Mouse (Mus musculus): ENCODE data around the gene Prpf6. TPM values are rescaled to one million over a fixed set of nuclear protein-coding genes. Genes with fewer than 3 reads are reported as not detected.

Gene Prpf6
- polyA plus RNA-seq (2015; fragmentation: Nextera tagmentation; extraction: Ambion mirVana), result 71.7 and 72.8 TPM in 2 replicates

DNA sequence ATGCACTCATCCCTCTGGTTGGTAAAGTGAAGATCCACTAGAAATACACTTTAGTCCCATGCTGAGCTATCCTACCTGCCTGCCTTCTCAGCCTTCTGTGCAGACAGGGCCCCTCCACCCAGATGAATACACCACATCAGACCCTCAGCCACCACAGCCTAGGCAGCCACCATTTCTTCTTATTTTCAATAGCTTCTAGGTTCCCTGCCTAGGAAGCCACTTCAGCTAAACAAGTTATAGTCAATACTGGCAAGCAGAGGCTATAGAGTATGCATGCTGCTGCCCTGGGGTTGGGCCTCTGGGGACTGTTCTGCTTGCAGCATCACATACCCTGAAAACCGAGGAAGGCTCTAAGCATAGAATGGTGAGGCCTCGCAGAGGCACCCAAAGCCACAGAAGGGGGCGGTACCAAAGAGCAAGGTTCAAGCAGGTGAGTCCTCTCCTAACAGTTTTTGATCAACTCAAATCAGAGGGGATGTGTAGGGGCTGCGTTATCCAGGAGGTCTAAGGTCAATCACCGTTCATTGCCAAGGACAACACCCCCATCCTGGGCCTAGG lies at the start of gene Prpf6:
TSS of gene Prpf6 (plus strand) at position 341 of the 558 bp plus-strand sequence.
- Histone ChIP-seq H3K27ac (peak within 1 kb of the TSS; percentile 89), H3K9me3 (no peaks in the 10 kb centered on the region), H3K4me3 (replicated peaks) (peak within 1 kb of the TSS; percentile 98), H3K36me3 (peaks cover 56% of the 10 kb centered on the region), H3K9ac (replicated peaks) (peak within 1 kb of the TSS; percentile 95), H3K27me3 (no peaks in the 10 kb centered on the region), H3K4me1 (replicated peaks) (peaks cover 32% of the 10 kb centered on the region), H3K4me2 (replicated peaks) (peak within 1 kb of the TSS; percentile 89)
- 11% methylated on average over 5 of the region's 5 CpGs for WGBS
- no peak; the same call in 1 of the 2 replicates for ATAC-seq

DNA sequence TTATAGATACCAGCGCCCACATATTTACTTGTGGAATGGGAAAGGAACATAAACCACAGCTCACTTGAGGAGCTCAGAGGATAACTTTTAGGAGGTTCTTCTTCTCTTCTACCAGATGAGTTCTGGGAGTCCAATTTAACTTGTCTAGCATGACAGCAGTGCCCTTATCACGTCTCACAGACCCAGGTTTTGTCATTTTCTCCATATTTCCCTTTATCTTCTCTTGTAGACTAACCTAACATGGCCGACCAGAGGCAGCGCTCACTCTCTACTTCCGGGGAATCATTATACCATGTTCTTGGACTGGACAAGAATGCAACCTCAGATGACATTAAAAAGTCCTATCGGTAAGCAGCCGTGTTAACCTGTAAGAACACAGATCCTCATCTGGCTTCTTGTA lies 45.5 kb upstream of the Prpf6 start:
- Histone ChIP-seq H3K4me1 (replicated peaks) (no peaks in the 10 kb centered on the region), H3K9ac (replicated peaks) (no peak overlapping the region), H3K36me3 (peaks cover 54% of the 10 kb centered on the region), H3K4me3 (replicated peaks) (no peak overlapping the region), H3K4me2 (replicated peaks) (no peak overlapping the region), H3K27ac (no peak overlapping the region), H3K27me3 (no peaks in the 10 kb centered on the region), H3K9me3 (no peaks in the 10 kb centered on the region)
- WGBS, result 95% methylated on average over 7 of the region's 7 CpGs
- no peak for ATAC-seq

DNA sequence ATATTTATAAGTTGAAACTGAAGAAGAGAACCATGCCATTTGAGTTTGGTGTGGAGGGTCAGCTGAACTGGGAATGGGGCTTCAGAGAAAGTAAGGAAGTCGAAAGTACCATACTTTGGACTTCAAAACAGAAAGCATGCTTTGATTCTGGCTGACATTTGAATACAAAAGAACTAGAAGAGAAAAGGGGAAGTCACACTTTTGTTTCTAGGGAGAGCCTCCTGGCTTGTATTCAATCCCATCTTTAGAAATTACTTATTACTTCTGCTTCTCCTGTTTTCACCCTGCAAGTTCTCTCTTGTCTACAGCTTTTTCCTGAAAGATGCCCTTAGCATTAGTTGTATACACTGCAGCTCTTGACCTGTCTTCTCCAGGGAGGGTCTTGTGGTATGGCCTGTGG lies 43.4 kb upstream of the Prpf6 start:
- Histone ChIP-seq H3K4me3 (replicated peaks) (no peak overlapping the region), H3K4me2 (replicated peaks) (no peak overlapping the region), H3K27me3 (no peaks in the 10 kb centered on the region), H3K27ac (no peak overlapping the region), H3K36me3 (peaks cover 74% of the 10 kb centered on the region), H3K4me1 (replicated peaks) (no peaks in the 10 kb centered on the region), H3K9ac (replicated peaks) (no peak overlapping the region), H3K9me3 (no peaks in the 10 kb centered on the region)
- no peak for ATAC-seq
- WGBS, result 79% methylated on average over 1 of the region's 1 CpGs

DNA sequence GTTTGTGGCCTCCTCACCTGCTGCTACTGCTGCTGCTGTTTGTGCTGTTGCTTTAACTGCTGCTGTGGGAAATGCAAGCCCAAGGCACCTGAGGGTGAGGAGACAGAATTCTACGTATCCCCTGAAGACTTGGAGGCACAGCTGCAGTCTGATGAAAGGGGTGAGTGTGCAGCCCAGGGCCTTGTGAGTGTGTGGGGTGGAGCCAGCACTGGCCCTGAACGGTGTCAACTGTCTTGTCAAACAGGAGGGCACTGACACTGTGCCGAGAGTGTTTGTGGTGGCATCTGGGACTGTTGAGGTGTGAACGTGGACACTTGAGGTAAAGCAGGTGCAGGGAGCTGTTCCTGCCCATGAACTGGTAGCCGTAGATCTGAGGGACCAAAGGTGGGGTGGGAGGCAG lies 43.0 kb upstream of the Prpf6 start:
- H3K9ac ChIP-seq (replicated peaks), result no peak overlapping the region
- peaks cover 78% of the 10 kb centered on the region for H3K36me3 ChIP-seq
- no peak overlapping the region for H3K4me2 ChIP-seq (replicated peaks)
- no peak for ATAC-seq
- H3K27ac ChIP-seq, result no peak overlapping the region
- no peaks in the 10 kb centered on the region for H3K9me3 ChIP-seq
- H3K4me1 ChIP-seq (replicated peaks), result no peaks in the 10 kb centered on the region
- 95% methylated on average over 5 of the region's 5 CpGs for WGBS
- no peaks in the 10 kb centered on the region for H3K27me3 ChIP-seq
- no peak overlapping the region for H3K4me3 ChIP-seq (replicated peaks)

DNA sequence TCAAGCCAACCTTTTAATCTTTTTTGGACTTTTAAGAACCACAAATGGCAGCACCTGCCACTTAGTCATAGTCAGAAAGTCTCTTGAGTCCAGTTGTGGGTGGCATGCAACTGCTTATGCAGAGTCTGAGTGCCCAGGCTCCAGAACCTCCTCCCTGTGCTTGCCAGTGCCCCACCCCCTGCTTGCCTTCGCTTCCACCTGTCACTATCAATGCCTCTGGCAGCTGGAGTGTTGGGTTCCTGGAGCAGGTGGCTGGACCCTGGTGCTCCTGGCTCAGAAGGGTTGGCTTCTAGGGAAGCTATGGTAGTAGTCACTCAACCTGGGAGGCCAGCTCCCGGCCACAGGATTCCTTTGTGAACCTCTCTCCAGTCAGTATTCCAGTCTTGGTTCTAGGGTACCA lies 41.4 kb upstream of the Prpf6 start:
- ATAC-seq, result no peak
- Histone ChIP-seq H3K36me3 (peaks cover 84% of the 10 kb centered on the region), H3K27me3 (no peaks in the 10 kb centered on the region), H3K9ac (replicated peaks) (no peak overlapping the region), H3K9me3 (no peaks in the 10 kb centered on the region), H3K4me3 (replicated peaks) (no peak overlapping the region), H3K4me2 (replicated peaks) (no peak overlapping the region), H3K27ac (no peak overlapping the region), H3K4me1 (replicated peaks) (no peaks in the 10 kb centered on the region)
- 92% methylated on average over 2 of the region's 2 CpGs for WGBS

DNA sequence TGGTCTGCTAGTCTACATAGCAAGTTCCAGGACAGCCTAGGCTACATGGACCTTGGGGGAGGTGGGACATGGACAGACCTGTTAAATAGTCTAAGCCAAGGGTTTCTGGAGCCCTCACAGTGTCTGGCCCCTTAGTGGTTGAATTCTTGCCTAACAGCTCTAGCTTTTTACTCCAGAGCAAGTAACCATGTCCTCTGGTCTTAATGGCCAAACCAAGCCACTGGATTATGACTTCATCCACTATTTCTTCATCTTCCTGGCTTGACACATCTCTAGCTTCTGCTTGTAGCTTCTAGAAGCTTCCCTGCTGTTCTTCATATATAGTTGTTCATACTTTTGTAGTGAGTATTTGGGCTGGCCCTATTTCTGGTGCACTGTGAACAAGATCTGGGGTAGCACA lies 37.9 kb upstream of the Prpf6 start:
- Histone ChIP-seq H3K36me3 (peaks cover 54% of the 10 kb centered on the region), H3K27ac (no peak overlapping the region), H3K9me3 (no peaks in the 10 kb centered on the region), H3K4me1 (replicated peaks) (no peaks in the 10 kb centered on the region), H3K27me3 (no peaks in the 10 kb centered on the region), H3K4me3 (replicated peaks) (no peak overlapping the region), H3K4me2 (replicated peaks) (no peak overlapping the region), H3K9ac (replicated peaks) (no peak overlapping the region)
- no peak for ATAC-seq

DNA sequence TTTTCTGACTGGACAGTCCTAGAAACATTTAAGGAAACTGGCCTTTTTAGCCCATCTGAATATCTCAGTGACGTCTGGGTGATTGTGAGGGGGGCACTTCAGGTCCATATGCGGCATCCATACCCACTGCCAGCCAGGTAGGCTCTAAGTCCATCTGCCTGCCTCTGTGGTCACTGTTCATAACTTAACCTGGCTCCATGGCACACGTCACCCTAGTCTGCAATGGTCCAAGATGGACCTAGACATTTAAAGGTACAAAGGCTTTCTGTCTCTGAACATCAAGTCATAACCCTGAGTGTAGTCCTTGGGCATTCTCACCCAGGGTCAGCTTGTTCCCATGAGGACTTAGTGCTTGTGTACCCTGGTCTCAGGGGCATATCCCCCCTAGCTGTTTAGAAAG lies 24.3 kb upstream of the Prpf6 start:
- Histone ChIP-seq H3K27ac (no peak overlapping the region), H3K4me3 (replicated peaks) (no peak overlapping the region), H3K27me3 (no peaks in the 10 kb centered on the region), H3K4me1 (replicated peaks) (no peaks in the 10 kb centered on the region), H3K9me3 (0 out of 2 replicates have a peak, but pooled peaks cover 6% of the 10 kb centered on the region), H3K36me3 (peaks cover 14% of the 10 kb centered on the region), H3K9ac (replicated peaks) (no peak overlapping the region), H3K4me2 (replicated peaks) (no peak overlapping the region)
- 85% methylated on average over 3 of the region's 3 CpGs for WGBS
- ATAC-seq, result no peak

DNA sequence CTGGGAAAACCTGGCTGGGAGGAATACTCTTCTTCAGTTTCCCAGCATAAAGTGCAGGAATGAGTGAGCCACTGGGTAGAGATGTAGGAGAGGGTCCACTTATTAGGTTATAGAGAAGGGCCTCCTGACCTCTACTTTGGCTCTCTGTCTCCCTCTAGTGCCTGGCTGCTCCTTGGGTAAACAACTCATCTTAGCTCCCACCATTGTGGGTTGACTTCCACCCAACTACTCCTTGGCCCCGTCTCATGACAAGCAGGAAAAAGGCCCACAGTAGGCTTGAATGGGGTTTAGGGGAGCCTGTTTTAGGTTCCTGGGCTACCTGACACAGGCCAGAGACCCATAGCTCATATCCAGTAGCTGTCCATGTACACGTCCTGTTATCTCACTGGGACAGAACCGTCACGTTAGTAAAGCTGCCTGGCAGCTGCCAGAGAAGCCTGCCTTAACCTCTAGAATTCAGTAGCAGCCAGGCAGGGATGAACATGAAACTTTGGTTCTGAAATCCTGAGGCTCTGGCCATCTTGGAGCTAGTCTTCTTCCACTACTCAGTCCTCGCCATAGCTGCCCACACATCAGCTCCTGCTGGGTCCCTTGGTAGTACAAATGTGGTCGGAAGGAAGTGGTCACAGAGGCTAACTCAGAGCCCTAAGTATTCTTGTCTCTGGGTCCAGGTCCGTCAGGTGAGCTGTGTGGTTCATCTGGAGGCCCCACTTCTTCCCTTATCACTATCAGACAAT lies 23.2 kb upstream of the Prpf6 start:
- 81% methylated on average over 7 of the region's 7 CpGs for WGBS
- Histone ChIP-seq H3K36me3 (peaks cover 24% of the 10 kb centered on the region), H3K9ac (replicated peaks) (no peak overlapping the region), H3K4me1 (replicated peaks) (no peaks in the 10 kb centered on the region), H3K4me2 (replicated peaks) (no peak overlapping the region), H3K27ac (no peak overlapping the region), H3K9me3 (0 out of 2 replicates have a peak, but pooled peaks cover 6% of the 10 kb centered on the region), H3K4me3 (replicated peaks) (no peak overlapping the region), H3K27me3 (no peaks in the 10 kb centered on the region)
- no peak for ATAC-seq

DNA sequence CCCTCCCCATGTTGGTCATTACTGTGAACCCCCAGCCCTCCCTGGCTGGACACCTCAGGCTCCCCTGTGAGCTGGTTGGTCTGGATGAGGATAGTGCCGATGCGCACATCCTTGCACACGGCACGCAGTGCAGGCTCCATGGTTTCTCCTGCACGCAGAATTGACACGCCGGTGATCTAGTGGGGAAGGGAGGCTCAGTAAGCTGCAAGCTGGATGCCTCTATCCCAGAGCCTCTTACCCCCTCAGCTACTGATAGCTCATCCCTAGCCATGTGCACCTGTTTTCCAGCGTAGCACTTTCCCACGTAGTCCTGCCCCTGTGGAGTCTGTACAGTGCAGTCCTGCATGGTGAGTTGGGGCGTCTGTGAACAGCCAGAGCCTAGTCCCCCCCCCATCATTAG lies 21.8 kb upstream of the Prpf6 start:
- Histone ChIP-seq H3K9me3 (0 out of 2 replicates have a peak, but pooled peaks cover 6% of the 10 kb centered on the region), H3K4me3 (replicated peaks) (no peak overlapping the region), H3K9ac (replicated peaks) (no peak overlapping the region), H3K4me2 (replicated peaks) (no peak overlapping the region), H3K4me1 (replicated peaks) (no peaks in the 10 kb centered on the region), H3K27me3 (no peaks in the 10 kb centered on the region), H3K27ac (no peak overlapping the region), H3K36me3 (peaks cover 38% of the 10 kb centered on the region)
- 95% methylated on average over 10 of the region's 10 CpGs for WGBS
- ATAC-seq, result 0 out of 2 replicates have a peak, but pooled peaks have one; percentile 40

DNA sequence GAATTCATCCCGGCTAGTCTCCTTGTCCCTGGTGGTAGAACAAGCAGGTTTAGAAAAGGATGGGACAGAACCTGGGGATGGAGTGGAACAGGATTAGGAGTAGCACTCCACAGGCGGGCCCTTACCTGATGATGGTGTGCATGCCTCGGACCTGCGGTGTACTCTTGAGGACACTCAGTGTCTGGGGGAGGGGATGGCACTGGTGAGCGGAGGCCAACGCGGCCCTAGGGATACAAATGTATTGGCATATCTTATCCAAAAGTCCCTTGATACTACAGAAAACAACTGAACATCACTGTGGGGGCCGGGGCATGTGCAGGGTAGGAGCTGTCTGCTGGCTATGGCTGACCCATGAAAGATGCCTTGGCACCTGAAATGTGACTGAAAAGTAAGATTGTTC lies 21.3 kb upstream of the Prpf6 start:
- Histone ChIP-seq H3K27ac (no peak overlapping the region), H3K4me1 (replicated peaks) (no peaks in the 10 kb centered on the region), H3K4me3 (replicated peaks) (no peak overlapping the region), H3K36me3 (peaks cover 39% of the 10 kb centered on the region), H3K4me2 (replicated peaks) (no peak overlapping the region), H3K27me3 (no peaks in the 10 kb centered on the region), H3K9me3 (0 out of 2 replicates have a peak, but pooled peaks cover 6% of the 10 kb centered on the region), H3K9ac (replicated peaks) (no peak overlapping the region)
- WGBS, result 93% methylated on average over 8 of the region's 8 CpGs
- no peak for ATAC-seq

DNA sequence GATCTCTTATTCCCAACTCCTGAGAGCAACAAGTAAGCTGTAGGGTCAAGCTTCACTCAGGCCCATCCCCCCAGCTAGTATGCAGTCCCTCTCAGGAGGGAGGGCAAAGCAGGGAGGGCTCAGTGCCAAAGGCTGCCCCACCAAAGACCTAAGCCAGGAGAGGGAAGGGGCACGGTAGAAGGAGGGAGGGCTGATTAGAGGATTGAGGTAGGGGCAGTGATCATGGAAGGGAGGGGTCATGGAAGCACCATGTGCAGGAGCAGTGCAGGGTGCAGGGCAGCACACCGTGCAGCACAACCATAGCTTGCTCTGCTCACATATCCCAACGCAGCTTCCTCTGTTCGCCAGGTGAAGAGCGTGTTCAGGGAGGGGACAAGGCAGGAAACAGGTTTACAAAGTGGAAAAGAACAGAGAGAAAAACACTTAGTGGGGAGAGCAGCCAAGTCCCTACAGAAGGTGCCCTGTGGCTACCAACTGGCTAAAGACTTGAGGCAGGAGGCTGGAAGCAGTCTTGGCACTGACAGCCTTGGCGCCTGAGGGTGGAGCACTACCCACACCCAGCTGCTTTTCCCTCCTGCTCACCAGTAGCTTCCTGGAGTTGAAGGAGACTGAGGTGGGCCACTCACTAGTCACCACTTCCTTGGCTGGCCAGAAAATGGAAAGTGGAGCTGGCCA lies 20.6 kb upstream of the Prpf6 start:
- H3K4me1 ChIP-seq (replicated peaks), result no peaks in the 10 kb centered on the region
- H3K27me3 ChIP-seq, result no peaks in the 10 kb centered on the region
- no peak overlapping the region for H3K4me2 ChIP-seq (replicated peaks)
- H3K9ac ChIP-seq (replicated peaks), result no peak overlapping the region
- peaks cover 39% of the 10 kb centered on the region for H3K36me3 ChIP-seq
- H3K9me3 ChIP-seq, result 0 out of 2 replicates have a peak, but pooled peaks cover under 1% of the 10 kb centered on the region
- H3K27ac ChIP-seq, result no peak overlapping the region
- H3K4me3 ChIP-seq (replicated peaks), result no peak overlapping the region
- ATAC-seq, result no peak
- WGBS, result 73% methylated on average over 6 of the region's 6 CpGs

DNA sequence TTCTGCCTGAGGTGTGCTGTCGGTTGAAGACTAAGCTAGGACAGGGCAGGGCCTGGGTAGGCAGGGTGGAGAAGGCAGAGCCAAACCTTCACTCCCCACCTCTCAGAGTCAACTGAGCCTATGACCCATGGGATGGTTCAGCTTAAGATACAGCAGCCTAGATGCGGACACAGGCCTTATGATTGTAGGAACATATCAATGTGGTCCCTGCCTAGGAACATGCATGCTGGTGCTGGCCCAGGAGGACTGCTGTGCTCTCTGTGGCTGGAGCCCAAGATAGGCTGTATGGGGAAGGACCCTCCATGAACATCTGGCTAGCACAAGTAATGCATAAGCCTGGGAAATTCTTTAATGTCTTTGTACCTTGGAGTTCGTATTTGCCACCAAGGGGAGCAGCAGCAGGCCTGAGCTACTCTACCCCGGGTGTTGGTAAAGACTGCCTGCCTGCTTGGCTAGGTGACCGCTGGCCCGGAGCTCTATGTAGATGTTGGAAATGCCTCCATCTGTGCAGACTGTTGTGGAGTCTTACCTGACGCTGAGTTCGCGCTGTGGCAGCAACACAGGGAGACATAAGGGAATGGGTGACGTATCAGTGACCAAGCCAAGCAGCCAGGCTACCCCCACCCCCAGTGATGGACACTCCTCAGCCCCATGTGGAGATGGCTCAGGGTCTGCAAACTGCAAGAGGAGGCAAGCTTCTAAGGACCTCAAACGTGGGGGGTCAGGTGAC lies 19.6 kb upstream of the Prpf6 start:
- Histone ChIP-seq H3K4me1 (replicated peaks) (peaks cover 1% of the 10 kb centered on the region; the same call in 1 of the 2 replicates), H3K27me3 (no peaks in the 10 kb centered on the region), H3K9ac (replicated peaks) (no peak overlapping the region), H3K4me2 (replicated peaks) (no peak overlapping the region), H3K27ac (no peak overlapping the region), H3K9me3 (no peaks in the 10 kb centered on the region), H3K36me3 (peaks cover 39% of the 10 kb centered on the region), H3K4me3 (replicated peaks) (no peak overlapping the region)
- WGBS, result 91% methylated on average over 11 of the region's 11 CpGs
- no peak for ATAC-seq

Measured in midbrain, embryonic 13.5 days (tissue).